Mouse (Mus musculus) cortical plate, adult 2 months (tissue): Measurements from ENCODE around the gene Tap1.

Experiments
- CTCF ChIP-seq: fragments of 200-500 bp; IDR thresholded peaks from 2 replicates; pipeline ENCODE4 v1.5.1; 2011; ENCODE audit warnings: mild to moderate bottlenecking, control low read depth, low read length; ENCODE audit not compliant: insufficient read depth; ENCODE audit errors: extremely low read depth
- POLR2A ChIP-seq: fragments of 200-500 bp; IDR thresholded peaks from 2 replicates; pipeline ENCODE4 v1.6.1; 2011; ENCODE audit warnings: mild to moderate bottlenecking, low read length, control low read depth; ENCODE audit not compliant: insufficient read depth; ENCODE audit errors: extremely low read depth

- TF ChIP-seq CTCF (no peak), POLR2A (no peak)
Measured at GRCm38 (mm10) chr17:34213936-34214335, 26.6 kb downstream of the Tap1 start.
